Mouse (Mus musculus): ENCODE data around the gene Nrxn3. TPM values are rescaled to one million over a fixed set of nuclear protein-coding genes. Genes with fewer than 3 reads are reported as not detected.

Nrxn3 gene
- polyA plus RNA-seq, 1 experiment from 2014 or later: 29.2 TPM

DNA sequence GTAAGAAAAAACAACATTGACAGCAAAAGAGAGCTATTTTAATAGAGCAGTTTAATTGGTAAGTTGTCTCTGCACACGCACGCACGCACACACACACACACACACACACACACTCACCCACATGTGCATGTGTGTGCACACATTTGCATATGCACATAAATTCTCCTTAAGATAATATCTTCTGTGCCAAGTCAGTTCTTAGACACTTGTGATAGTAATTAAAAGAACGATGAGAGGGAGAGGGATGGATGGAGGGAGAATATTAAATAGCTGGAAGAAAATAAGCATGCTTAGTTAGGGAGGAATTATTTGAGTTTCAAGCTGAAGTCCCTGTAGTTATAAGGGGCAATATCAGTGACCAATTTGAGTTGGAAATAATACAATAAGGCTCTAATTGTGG is 203.6 kb downstream of the Nrxn3 start:
- Histone ChIP-seq H3K27ac (ENCODE audit: low read depth, low read length) (no peak overlapping the region), H3K36me3 (ENCODE audit: control insufficient read depth, insufficient read depth, low read length) (no peaks in the 10 kb centered on the region), H3K9ac (ENCODE audit: low read length) (no peak overlapping the region), H3K4me1 (ENCODE audit: control insufficient read depth, insufficient read depth, low read length) (no peaks in the 10 kb centered on the region), H3K4me2 (ENCODE audit: low read depth) (no peak overlapping the region), H3K4me3 (ENCODE audit: low read depth, low read length) (no peak overlapping the region), H3K27me3 (ENCODE audit: control insufficient read depth, insufficient read depth, low read length) (no peaks in the 10 kb centered on the region), H3K9me3 (ENCODE audit: control insufficient read depth, low read length) (no peaks in the 10 kb centered on the region)
- no peak for DNase-seq (ENCODE audit: low spot score)
- WGBS: 85% methylated on average over 4 of the region's 4 CpGs
- ATAC-seq (ENCODE audit: insufficient read depth, low FRiP score, low TSS enrichment): no peak

GRCm38 (mm10) chr12:88931713-88932112 is 209.0 kb downstream of the Nrxn3 start:
- no peaks in the 10 kb centered on the region for H3K9me3 ChIP-seq (ENCODE audit: control insufficient read depth, low read length)
- H3K27ac ChIP-seq (ENCODE audit: low read depth, low read length): no peak overlapping the region
- H3K4me3 ChIP-seq (ENCODE audit: low read depth, low read length): no peak overlapping the region
- H3K9ac ChIP-seq (ENCODE audit: low read length): no peak overlapping the region
- H3K36me3 ChIP-seq (ENCODE audit: control insufficient read depth, insufficient read depth, low read length): no peaks in the 10 kb centered on the region
- no peak overlapping the region for H3K4me2 ChIP-seq (ENCODE audit: low read depth)
- no peak for DNase-seq (ENCODE audit: low spot score)
- no peaks in the 10 kb centered on the region for H3K4me1 ChIP-seq (ENCODE audit: control insufficient read depth, insufficient read depth, low read length)
- no peak for ATAC-seq (ENCODE audit: insufficient read depth, low FRiP score, low TSS enrichment)
- 69% methylated on average over 4 of the region's 4 CpGs for WGBS
- no peaks in the 10 kb centered on the region for H3K27me3 ChIP-seq (ENCODE audit: control insufficient read depth, insufficient read depth, low read length)

GRCm38 (mm10) chr12:88939679-88940078 is 217.0 kb downstream of the Nrxn3 start:
- WGBS: 84% methylated on average over 2 of the region's 2 CpGs
- H3K4me3 ChIP-seq (ENCODE audit: low read depth, low read length): no peak overlapping the region
- ATAC-seq (ENCODE audit: insufficient read depth, low FRiP score, low TSS enrichment) (no peak), DNase-seq (ENCODE audit: low spot score) (no peak)
- no peak overlapping the region for H3K9ac ChIP-seq (ENCODE audit: low read length)
- H3K4me2 ChIP-seq (ENCODE audit: low read depth): no peak overlapping the region
- H3K36me3 ChIP-seq (ENCODE audit: control insufficient read depth, insufficient read depth, low read length): no peaks in the 10 kb centered on the region
- H3K27ac ChIP-seq (ENCODE audit: low read depth, low read length): no peak overlapping the region
- H3K27me3 ChIP-seq (ENCODE audit: control insufficient read depth, insufficient read depth, low read length): no peaks in the 10 kb centered on the region
- no peaks in the 10 kb centered on the region for H3K9me3 ChIP-seq (ENCODE audit: control insufficient read depth, low read length)
- no peaks in the 10 kb centered on the region for H3K4me1 ChIP-seq (ENCODE audit: control insufficient read depth, insufficient read depth, low read length)

GRCm38 (mm10) chr12:88944967-88945366 is 222.3 kb downstream of the Nrxn3 start:
- Histone ChIP-seq H3K9ac (ENCODE audit: low read length) (no peak overlapping the region), H3K9me3 (ENCODE audit: control insufficient read depth, low read length) (no peaks in the 10 kb centered on the region), H3K27ac (ENCODE audit: low read depth, low read length) (no peak overlapping the region), H3K4me2 (ENCODE audit: low read depth) (no peak overlapping the region), H3K36me3 (ENCODE audit: control insufficient read depth, insufficient read depth, low read length) (no peaks in the 10 kb centered on the region), H3K4me1 (ENCODE audit: control insufficient read depth, insufficient read depth, low read length) (no peaks in the 10 kb centered on the region), H3K27me3 (ENCODE audit: control insufficient read depth, insufficient read depth, low read length) (no peaks in the 10 kb centered on the region), H3K4me3 (ENCODE audit: low read depth, low read length) (no peak overlapping the region)
- DNase-seq (ENCODE audit: low spot score) (no peak), ATAC-seq (ENCODE audit: insufficient read depth, low FRiP score, low TSS enrichment) (no peak)
- WGBS: 85% methylated on average over 3 of the region's 3 CpGs

GRCm38 (mm10) chr12:88949870-88950269 is 227.2 kb downstream of the Nrxn3 start:
- no peak overlapping the region for H3K27ac ChIP-seq (ENCODE audit: low read depth, low read length)
- 86% methylated on average over 2 of the region's 2 CpGs for WGBS
- H3K9ac ChIP-seq (ENCODE audit: low read length): no peak overlapping the region
- H3K4me3 ChIP-seq (ENCODE audit: low read depth, low read length): no peak overlapping the region
- no peak overlapping the region for H3K4me2 ChIP-seq (ENCODE audit: low read depth)
- H3K36me3 ChIP-seq (ENCODE audit: control insufficient read depth, insufficient read depth, low read length): no peaks in the 10 kb centered on the region
- ATAC-seq (ENCODE audit: insufficient read depth, low FRiP score, low TSS enrichment): no peak
- no peak for DNase-seq (ENCODE audit: low spot score)
- H3K4me1 ChIP-seq (ENCODE audit: control insufficient read depth, insufficient read depth, low read length): no peaks in the 10 kb centered on the region
- H3K27me3 ChIP-seq (ENCODE audit: control insufficient read depth, insufficient read depth, low read length): no peaks in the 10 kb centered on the region
- H3K9me3 ChIP-seq (ENCODE audit: control insufficient read depth, low read length): no peaks in the 10 kb centered on the region

GRCm38 (mm10) chr12:88952937-88953600 is 230.4 kb downstream of the Nrxn3 start:
- no peak overlapping the region for H3K4me2 ChIP-seq (ENCODE audit: low read depth)
- H3K36me3 ChIP-seq (ENCODE audit: control insufficient read depth, insufficient read depth, low read length): no peaks in the 10 kb centered on the region
- no peaks in the 10 kb centered on the region for H3K27me3 ChIP-seq (ENCODE audit: control insufficient read depth, insufficient read depth, low read length)
- WGBS: 85% methylated on average over 7 of the region's 7 CpGs
- ATAC-seq (ENCODE audit: insufficient read depth, low FRiP score, low TSS enrichment) (no peak), DNase-seq (ENCODE audit: low spot score) (no peak)
- H3K9ac ChIP-seq (ENCODE audit: low read length): no peak overlapping the region
- H3K9me3 ChIP-seq (ENCODE audit: control insufficient read depth, low read length): no peaks in the 10 kb centered on the region
- H3K27ac ChIP-seq (ENCODE audit: low read depth, low read length): no peak overlapping the region
- no peak overlapping the region for H3K4me3 ChIP-seq (ENCODE audit: low read depth, low read length)
- H3K4me1 ChIP-seq (ENCODE audit: control insufficient read depth, insufficient read depth, low read length): no peaks in the 10 kb centered on the region

GRCm38 (mm10) chr12:88953801-88954200 is 231.1 kb downstream of the Nrxn3 start:
- Histone ChIP-seq H3K36me3 (ENCODE audit: control insufficient read depth, insufficient read depth, low read length) (no peaks in the 10 kb centered on the region), H3K4me1 (ENCODE audit: control insufficient read depth, insufficient read depth, low read length) (no peaks in the 10 kb centered on the region), H3K4me2 (ENCODE audit: low read depth) (no peak overlapping the region), H3K27me3 (ENCODE audit: control insufficient read depth, insufficient read depth, low read length) (no peaks in the 10 kb centered on the region), H3K27ac (ENCODE audit: low read depth, low read length) (no peak overlapping the region), H3K9me3 (ENCODE audit: control insufficient read depth, low read length) (no peaks in the 10 kb centered on the region), H3K4me3 (ENCODE audit: low read depth, low read length) (no peak overlapping the region), H3K9ac (ENCODE audit: low read length) (no peak overlapping the region)
- 78% methylated on average over 4 of the region's 4 CpGs for WGBS
- ATAC-seq (ENCODE audit: insufficient read depth, low FRiP score, low TSS enrichment) (no peak), DNase-seq (ENCODE audit: low spot score) (no peak)

DNA sequence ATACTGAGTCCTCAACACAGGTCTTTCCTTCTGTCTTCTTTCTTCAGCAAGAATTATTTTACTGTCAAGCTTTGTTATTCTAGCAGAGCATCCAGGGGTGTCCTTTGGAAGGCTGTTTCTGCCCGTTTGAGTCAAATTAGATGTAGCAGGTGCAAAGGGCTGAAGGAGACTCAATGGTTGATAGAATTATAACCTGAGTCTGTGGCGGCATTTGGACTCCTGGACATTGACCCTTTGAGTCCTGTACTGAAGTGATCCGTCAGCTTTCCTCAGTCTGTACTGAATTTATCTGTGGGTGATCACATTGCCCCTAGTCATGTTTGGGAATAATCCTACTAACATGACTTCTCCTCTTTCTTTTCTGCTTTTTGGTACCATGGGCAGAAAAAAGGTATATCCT is 234.8 kb downstream of the Nrxn3 start:
- H3K9me3 ChIP-seq (ENCODE audit: control insufficient read depth, low read length): no peaks in the 10 kb centered on the region
- WGBS: 70% methylated on average over 3 of the region's 3 CpGs

DNA sequence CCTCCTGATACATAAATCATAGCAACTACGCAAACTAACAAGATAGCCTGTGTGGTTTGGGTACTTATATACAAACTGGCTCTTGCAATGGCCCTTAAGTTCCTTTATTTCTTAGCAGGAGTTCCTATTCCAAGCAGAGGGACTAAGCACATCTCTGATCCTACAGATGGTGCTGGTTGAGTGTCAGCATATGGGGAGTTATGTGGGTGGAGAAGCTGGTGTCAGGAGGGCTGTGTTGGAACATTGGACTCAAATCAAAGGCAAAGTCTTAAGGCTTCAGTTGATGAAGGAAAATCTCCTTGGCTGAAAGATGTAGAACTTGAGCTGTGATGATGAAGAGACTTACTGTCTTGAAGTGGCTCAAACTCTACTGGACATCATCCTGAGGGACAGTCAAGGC is 238.1 kb downstream of the Nrxn3 start:
- no peak overlapping the region for H3K4me3 ChIP-seq (ENCODE audit: low read depth, low read length)
- DNase-seq (ENCODE audit: low spot score) (no peak), ATAC-seq (ENCODE audit: insufficient read depth, low FRiP score, low TSS enrichment) (no peak)
- H3K36me3 ChIP-seq (ENCODE audit: control insufficient read depth, insufficient read depth, low read length): no peaks in the 10 kb centered on the region
- no peak overlapping the region for H3K27ac ChIP-seq (ENCODE audit: low read depth, low read length)
- 89% methylated on average over 1 of the region's 1 CpGs for WGBS
- H3K4me1 ChIP-seq (ENCODE audit: control insufficient read depth, insufficient read depth, low read length): no peaks in the 10 kb centered on the region
- H3K27me3 ChIP-seq (ENCODE audit: control insufficient read depth, insufficient read depth, low read length): no peaks in the 10 kb centered on the region
- H3K9ac ChIP-seq (ENCODE audit: low read length): no peak overlapping the region
- no peak overlapping the region for H3K4me2 ChIP-seq (ENCODE audit: low read depth)
- H3K9me3 ChIP-seq (ENCODE audit: control insufficient read depth, low read length): no peaks in the 10 kb centered on the region

More for the DNA sequence above, 234.8 kb downstream of the Nrxn3 start:
- Histone ChIP-seq H3K4me3 (ENCODE audit: low read depth, low read length) (no peak overlapping the region), H3K27ac (ENCODE audit: low read depth, low read length) (no peak overlapping the region), H3K9ac (ENCODE audit: low read length) (no peak overlapping the region), H3K4me2 (ENCODE audit: low read depth) (no peak overlapping the region), H3K27me3 (ENCODE audit: control insufficient read depth, insufficient read depth, low read length) (no peaks in the 10 kb centered on the region), H3K4me1 (ENCODE audit: control insufficient read depth, insufficient read depth, low read length) (no peaks in the 10 kb centered on the region), H3K36me3 (ENCODE audit: control insufficient read depth, insufficient read depth, low read length) (no peaks in the 10 kb centered on the region)
- DNase-seq (ENCODE audit: low spot score) (no peak), ATAC-seq (ENCODE audit: insufficient read depth, low FRiP score, low TSS enrichment) (no peak)
